Mouse (Mus musculus) bone marrow macrophage, adult 2 months (primary cell): ENCODE measurements around the gene Cacng5.

Source experiments
- CTCF ChIP-seq: IDR thresholded peaks from 2 replicates; pipeline ENCODE4 v1.5.1; 2012; ENCODE audit warnings: low read depth, mild to moderate bottlenecking, low read length, moderate library complexity
- POLR2A ChIP-seq: IDR thresholded peaks from 2 replicates; pipeline ENCODE4 v1.6.1; 2012; ENCODE audit warnings: mild to moderate bottlenecking, low read depth, low read length, borderline replicate concordance

DNA sequence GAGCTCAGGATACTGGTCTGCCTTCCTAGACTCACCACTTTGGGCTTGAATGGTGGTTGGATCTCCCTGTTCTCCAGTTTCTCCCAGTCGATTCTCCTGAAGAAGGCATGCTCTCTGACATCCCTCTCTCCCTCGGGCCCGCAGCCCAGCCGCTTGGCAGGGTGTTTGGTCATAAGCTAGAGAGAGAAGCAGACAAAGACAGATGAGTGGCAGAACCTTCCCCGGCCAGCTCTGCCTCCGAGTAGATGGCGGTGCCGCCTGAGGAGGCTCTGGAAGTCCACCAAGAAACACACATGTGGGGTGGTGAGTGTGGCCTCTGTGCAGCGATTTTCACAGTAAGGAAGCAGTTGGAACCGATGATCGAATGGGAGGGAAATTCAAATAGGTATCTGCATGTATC, 36.6 kb upstream of the Cacng5 start:
- TF ChIP-seq POLR2A (no peak), CTCF (no peak)
